Mouse (Mus musculus) heart, adult 18-20 months (tissue): ENCODE data around the gene Crhr2. TPM values are rescaled to one million over a fixed set of nuclear protein-coding genes. Genes with fewer than 3 reads are reported as not detected.
A peak's percentile ranks its signal among the peaks of the same experiment; 100 is the strongest.

Experiments used
- DNase-seq, 2 experiments: peaks; one replicate each; pipeline ENCODE4 v3.0.0; 2021 to 2022; ENCODE audit warnings: mixed read lengths in 1 of 2
- total RNA-seq, 2 experiments: library from RNA; stranded (reverse); gene quantifications; 2 replicates each; pipeline ENCODE4 v1.2.3; 2021

Gene Crhr2
- total RNA-seq, 2 experiments from 2014 or later = 19.9 to 20.1 TPM

DNA sequence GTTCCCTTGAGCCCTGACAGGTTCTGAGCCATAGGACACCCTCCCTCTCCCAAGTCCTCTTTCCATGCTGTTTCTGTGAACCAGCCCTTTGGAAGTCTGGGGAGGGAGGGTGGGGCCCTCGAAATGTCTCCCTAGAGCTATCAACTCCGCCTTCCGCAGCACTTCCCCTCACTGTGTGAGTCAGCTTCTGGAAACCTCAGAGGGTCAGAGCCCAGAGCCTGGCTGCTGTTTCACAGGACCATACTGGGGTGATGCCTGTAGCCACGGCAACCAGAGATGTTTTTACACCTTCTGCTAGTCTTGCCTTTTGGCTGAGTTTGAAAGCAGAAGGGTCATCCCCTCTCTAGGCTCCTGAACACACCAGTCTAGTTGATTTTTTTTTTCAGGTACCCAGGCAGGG, 9.8 kb downstream of the Crhr2 start:
- peak; percentile 42 to 72 for DNase-seq

DNA sequence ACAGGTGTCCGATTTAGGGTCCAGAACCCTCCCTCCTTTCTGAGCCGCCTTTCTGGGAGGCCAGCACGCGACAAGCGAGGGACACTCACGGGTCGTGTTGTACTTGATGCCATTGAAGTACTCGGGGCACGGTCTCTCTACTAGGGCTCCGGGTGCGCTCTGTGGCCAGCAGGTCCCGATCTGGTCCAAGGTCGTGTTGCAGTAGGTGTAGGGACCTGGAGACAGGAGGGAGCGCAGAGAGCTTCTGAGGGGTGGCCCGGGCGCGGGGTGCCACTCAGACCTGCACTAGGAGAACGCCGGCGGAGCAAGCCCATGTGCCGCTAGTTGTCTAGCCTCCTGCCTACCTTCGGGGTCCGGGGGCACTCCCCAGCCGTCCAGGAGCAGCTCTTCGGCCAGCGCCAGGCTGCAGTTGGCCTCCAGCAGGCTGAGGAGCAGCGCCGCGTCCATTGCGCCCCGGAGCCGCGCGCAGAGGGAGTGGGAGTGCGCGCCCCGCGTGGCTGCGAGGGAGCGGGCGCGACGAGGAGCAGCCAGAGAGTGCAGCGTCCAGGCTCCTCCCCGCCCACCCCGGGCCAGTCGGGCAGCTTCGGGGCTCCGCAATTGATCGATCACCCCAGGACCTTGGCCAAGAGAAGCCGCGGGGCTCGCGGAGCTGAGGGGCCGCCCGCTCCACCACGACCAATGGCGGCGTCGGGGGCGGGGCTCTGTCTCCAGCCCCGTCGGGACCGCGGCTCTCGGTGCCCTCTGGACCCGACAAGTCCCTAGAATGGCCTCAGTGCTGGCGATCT, 15.3 kb downstream of the Crhr2 start:
- peak; percentile 15 to 19 for DNase-seq

DNA sequence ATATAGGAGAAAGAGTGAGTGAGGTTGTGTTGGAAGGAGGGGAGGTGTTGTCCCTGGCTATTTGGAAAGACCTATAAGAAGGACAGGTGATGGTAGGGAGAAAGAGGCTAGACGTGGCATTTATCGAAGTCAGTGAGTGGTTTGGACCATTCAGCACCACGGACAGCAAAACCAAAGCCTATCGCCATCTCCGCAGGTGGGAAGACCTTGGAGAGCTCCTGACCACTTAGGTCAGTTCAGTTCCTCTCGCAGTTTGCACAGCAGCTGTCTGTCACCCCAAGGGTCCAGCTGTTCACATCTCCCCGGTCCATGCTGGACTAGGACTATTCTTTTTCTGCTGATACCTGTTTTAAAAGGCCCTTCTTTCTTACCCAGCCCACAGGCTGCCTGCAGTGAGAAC, 24.5 kb downstream of the Crhr2 start:
- DNase-seq = peak in 1 of 2 experiments; percentile 35

DNA sequence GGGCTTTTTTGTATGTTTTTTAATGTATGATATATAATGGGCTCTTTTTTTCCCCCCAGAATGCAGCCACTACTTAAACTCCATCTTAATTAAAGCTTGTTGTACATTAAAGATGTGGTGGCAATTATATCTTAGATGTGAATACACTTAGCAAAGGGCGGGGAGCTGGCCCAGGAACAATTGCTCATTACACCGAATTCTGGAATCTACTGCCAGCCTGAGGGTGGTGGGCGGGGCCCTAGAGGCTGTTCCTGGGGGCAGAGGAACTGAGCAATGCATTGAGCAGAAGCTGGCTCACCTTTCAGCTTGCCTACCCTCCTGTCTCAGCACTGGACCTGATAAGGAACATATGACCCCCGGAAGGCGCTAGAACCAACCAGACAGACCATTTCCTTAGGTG, 34.2 kb downstream of the Crhr2 start:
- no peak for DNase-seq

DNA sequence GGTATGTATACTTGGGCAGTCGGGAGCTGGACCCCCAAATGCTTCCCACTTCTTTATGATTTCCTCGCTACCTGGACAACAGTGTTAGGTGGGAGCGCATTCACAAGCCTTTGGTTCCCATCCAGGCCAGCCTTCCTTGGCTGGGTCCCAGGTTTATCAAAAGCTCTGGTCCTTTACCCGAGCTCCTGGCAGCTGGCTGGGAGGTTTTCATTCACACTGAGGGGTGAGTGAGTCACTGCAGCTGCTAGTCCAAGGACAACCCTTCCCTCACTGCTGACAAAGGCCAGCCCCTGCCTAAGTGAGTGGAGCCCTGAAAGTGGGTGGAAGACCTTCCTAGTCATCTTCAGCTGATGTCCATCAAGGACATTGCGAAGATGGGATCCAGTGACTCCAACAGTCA, 34.8 kb downstream of the Crhr2 start:
- DNase-seq = peak; percentile 12

DNA sequence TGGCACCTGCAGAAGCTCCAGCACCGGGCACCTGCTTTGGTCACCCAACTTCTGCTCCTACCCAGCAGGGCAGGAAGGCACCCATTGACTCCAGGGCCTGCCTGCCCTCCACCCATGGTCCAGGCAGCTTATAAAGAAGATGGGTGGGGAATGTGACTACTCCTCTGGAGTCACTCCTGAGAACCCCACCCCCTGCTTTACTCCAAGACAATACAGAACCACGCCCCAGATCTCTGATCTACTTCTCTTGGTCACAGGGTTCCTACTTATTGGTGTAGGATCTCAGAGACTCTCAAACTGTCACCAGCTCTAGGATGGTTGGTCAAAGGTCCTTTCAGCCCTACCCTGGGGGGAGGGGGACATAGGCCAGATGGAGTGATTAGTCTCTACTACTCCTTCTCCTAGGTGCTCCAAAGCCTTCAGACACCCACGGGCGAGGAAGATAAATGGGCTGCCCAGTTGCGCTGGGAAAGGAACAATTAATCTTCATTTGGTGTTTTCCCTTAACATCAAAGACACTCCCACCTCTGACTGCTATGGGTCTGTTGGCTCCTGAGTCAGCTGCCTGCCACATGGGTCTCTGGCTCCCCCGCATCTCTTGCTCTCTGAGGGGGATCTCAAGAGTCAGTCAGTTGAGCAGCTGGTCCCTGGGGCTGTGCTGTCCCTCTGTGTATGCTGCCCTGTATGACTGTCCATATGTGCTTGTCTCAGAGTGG, 39.2 kb downstream of the Crhr2 start:
- DNase-seq = no peak

DNA sequence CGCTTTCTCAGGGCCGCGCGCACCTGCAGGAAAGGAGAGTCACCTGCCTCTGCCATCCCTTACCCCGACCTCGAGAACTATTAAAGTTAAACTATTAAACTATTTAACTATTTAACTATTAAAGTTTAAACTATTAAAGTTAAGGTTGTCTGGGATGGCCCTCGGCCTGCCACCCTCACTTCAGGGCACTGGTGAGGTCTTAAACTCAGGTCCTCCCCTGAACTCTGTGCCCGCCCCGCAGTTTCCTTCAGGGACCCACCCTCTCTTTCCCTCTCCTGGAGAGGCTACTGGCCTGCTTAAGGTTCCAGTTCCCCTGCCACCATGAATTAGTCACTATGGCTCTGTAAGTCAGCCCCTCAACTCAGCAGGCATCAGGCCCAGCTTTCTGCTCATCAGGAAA, 41.4 kb downstream of the Crhr2 start:
- no peak for DNase-seq

DNA sequence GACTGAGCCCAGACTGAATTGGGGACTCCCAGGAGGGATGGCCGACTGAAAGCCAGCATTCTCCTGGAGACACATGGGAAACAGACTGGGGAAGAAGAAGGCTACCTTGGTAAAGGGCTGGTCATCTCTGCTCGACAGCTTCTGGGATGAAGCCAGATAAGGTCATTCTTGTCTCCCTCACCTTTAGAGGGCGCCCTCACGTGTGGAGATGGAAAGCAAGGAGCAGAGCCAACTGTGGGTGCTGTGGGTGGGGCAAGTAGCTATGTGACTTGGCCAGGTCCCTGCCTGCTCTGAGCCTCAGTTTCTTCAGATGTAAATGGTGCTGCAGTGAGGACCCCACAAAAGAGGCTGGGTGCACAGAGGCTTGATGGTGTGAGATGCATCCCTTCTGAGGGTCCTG, 42.2 kb downstream of the Crhr2 start:
- DNase-seq = peak; percentile 4 to 18

DNA sequence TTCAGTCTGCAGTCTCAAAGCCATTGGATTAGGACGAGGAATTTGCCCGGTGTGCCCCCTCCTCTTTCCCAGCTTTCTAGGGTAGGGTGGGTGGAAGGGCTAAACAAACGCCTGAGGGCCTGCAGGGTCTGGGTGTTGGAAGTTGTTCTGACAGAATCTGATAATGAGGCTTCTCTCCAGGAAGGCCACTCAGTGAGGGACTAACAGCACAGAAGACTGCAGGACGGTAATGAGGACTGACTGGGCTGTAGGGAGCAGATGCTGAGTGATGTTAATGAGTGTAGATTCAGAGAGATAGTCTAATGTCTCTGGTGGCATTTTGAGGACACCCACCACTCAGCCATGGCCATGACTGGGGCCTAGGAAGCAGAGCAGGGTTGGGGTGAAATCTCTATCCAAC, 45.5 kb downstream of the Crhr2 start:
- DNase-seq = no peak

DNA sequence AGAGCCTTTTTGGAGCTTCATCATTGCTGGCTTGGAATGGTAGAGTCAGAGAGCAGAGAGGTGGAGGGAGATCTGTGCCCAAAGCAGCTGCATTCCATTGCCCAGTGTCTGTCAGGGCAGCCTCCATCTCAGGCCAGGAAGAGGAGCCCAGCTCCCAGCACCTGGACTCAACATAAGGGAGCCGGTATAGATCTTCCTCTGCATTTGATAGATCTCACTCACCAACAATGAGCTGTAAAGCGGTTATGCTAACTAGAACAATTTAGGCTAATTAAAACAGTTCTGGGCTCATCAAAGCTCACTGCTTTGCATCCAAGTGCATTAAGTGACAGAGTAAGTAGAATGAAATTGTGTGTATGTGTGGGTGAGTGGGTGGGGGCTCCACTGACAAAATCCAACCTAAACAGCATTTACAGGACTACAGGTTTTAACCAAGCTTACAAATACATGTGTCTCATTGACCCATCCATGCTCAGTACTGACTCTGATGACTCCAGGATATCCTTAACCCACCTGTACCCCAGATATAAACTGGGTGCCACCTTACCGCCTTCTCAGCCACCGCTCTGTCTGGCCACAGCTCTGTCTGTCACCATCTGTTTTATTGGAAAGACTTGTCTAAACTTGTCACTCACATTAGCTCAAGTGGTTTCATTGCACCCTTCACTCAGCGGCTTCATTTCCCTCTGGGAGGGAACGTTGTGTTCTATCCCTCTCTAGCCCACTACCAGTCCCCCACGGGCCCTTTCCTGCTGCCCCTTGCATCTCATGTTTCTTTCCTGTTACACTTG, 50.4 kb downstream of the Crhr2 start:
- no peak for DNase-seq

DNA sequence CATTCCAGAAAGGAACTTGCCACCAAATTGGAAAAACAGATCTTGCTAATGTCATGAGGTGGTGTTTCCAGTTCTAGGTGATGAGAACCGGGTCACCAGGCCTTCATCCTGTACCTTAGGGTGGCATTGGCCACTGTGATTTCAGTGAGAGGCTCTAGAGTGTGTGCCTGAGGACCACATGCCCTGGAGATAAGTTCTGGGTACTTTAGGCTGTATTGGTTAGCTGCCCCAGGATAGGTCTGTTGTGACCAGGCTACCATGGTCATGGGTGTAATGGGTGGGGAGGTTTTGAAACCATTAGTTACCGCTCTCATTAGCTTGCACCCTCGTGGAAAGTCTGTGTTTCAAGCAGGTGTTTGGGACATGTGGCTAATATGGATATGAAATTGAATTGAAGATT, 51.4 kb downstream of the Crhr2 start:
- no peak for DNase-seq

DNA sequence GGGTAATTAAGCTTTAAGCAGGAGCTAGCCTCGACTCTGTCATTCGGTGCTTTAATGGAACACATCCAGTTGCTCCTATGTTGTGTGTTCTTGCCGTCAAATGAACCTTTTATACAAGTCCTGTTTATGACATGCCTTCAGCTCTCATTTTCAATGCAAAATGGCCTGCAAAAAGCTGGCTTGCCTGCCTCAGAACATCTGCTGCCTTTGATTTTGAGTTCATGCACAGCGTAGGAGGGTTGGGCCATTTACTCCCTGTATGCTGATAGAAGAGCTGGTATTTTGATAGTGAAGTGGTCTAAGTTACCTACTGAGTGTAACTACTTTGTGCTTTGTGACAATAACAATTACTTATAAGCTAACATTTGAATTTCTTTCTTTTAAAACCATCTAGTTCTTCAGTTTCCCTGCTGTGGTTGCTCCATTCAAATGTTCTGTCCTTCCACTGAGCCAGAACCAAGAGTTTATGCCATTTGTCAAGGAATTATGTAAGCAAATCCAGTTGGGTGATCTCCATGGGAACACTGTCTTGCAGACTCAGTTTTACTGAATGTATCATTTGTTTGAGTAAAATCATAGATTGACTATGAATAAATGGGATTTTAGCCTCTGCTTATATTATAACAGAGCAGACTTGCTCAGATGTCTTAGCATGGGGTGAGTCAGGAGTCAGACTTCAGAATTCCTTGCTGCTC, 56.1 kb downstream of the Crhr2 start:
- no peak for DNase-seq

DNA sequence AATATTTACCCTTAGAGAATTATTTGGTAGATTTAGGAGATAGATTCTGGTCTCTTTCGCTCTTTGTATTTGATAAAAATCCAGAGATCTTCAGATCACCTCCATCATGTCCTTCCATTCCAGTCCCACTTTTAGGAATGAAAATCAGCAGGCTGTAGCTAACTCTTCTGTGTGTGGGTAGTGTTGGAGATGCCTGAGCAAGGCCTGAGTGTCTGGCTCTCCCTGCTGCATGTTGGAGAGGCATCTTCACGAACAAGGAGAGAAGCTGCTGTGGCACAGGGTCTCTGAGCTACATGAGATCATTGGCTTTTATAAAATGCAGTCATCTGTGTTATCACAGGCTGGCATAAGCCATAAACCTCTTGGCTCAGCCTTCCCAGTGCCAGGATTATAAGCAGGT, 66.9 kb downstream of the Crhr2 start:
- no peak for DNase-seq

DNA sequence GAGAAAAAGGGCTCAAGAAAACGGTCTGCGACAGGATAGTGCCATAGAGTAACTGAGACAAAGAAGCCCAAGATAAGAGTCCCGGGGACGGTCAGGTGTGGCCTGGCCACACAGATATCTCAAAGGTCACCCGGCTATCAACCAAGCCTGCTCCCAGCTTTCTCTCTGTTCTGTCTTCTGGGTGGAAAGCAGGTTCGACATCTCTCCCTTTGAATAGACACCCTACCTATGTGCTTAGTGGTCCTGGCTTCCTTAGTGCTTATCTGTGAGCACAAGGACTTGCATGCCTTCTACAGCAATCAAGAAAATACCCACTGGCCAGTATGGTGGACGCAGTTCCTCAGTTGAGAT, 68.4 kb downstream of the Crhr2 start:
- no peak for DNase-seq

DNA sequence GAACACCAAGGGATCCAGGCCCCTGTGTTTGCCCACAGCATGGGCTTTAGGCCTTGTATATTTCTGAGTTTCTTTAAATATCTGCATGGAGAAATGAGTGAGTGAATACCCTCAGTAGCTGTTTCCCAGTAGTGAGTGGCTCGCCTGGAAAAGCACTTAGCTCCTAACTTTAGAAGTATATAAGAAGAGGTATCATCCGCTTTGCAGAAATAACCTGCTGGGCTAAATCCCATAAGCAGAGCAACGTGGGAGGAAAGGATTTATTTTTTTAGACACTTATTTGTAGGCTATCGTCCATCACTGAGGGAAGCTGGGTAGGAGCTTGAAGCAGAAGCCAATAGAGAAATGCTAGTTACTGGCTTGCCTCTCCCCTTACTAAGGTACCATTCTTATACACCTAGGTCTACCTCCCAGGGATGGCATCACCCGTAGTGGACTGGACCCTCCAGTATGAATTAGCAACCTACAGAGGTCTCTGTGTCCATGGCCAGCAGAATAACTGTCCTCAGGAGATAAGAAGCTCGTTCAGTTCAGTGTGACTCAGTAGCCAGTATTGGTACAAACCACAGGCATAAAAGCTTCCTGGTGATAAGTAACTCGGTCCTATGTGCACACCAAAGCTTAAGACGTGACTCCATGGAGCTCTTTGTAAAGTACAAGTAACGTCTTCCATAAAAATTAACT, 68.9 kb downstream of the Crhr2 start:
- no peak for DNase-seq

DNA sequence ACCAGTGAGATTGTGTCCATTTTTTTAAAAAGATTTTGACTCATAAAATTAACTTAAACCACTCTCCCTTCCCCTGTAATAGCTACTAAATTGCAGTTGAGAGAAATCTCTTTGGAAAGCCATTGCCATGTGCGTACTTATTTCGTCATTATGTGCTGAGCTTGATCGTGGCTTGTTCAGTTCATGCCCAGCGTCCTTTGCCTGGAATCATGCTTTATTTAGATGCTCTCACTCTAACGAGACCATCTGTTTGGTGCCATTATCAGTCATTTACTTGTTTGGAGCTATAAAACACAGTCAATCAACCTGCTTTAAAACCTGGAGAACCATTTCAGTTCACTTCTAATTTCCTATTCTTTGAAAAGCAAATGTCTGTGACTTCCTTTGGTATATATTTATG, 70.6 kb downstream of the Crhr2 start:
- DNase-seq = no peak

DNA sequence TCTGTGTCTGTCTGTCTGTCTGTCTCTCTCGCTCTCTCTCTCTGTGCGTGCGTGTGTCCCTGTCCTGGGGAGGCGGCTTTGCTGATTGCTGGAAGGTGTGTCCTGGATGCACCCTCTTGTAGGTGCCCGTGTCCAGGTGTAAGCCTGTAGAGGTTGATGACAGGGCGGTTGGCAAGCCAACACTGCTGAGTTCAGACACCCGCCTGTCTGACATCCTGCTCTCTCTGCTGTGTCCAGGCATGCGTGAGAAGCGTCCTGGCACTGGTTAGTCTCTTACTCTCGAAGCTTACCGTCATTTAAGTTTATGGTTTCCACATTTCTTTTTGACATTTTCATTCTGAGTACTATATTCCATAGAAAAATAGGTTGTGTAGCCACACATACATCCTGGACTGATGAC, 71.5 kb downstream of the Crhr2 start:
- no peak for DNase-seq

DNA sequence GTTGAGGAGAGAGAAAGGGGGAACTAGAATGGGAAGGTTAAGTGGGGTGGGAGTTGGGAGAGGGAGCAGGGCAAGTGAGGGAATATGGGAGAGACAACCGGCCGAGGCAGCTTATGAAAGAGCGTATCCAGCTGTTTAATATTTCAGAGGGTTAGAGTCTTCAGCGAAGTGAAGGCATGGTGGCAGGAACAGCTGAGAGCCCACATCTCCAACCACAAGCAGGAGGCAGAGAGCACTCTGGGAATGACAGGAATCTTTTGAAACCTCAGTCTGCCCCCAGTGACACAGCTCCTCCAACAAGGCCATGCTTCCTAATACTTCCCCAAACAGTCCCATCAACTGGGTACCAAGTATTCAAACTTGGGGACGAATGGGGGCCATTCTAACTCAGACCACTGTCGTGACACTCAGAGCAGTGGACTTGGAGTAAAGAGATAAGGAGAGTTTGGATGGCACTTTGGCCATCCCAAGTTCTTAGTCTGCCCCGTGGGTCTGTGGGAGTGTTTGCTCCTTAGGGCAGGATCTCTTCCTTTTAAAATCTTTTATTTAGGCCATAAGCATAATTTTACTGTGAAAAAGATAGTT, 72.5 kb downstream of the Crhr2 start:
- DNase-seq = no peak

DNA sequence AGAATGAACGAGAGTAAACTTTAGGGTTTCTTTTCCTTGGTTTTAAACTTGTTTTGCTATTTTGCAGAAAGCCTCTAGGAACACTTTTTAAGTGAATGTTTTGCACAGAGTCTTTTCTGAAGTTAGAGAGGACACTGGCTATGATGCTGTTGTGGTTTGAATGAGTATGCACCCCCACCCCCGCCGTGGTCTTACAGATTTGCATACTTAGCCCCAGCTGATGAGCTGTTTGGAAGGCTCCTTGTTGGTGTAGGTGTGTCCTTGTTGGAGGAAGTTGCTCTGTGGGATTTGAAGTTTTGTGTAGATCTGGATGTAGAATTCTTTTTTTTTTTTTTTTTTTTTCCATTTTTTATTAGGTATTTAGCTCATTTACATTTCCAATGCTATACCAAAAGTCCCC, 75.4 kb downstream of the Crhr2 start:
- DNase-seq = no peak

DNA sequence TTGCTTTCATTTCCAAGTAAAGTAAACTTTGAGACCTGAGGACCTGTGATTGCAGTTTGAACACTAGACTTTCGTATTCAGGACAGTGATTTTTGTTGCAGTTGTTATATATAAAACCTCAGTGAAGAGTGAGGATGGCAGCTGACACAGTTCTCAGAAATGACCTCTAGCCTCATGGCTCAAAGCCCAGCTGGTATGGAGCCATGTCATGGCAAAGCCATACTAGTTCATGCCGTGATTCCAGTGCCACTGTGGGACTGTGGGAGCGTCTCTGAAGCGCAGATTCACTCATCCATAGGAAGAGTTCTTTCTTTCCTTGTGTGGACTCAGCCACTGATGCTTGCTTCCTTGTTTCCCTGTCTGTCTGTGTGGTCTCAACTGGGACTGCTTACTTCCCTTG, 78.3 kb downstream of the Crhr2 start:
- DNase-seq = no peak

DNA sequence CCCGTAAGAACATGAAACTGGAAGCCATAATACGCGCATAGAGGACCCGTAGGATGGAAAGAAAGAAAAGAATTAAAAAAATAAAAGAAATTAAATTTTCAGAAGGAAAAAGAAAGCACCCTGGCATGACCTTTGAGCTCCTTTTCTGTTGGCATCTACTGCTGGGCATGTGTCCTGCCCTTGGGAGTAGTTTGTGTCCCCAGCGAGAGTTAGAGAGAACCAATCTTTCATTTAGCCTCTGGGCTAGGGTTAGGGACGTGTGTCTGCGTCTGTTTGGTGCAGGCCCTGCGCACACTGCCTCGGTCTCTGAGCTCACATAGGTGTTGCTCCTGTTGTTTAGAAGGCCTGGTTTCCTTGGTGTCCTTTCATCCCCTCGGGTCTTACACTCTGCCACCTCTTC, 83.6 kb downstream of the Crhr2 start:
- DNase-seq = no peak

DNA sequence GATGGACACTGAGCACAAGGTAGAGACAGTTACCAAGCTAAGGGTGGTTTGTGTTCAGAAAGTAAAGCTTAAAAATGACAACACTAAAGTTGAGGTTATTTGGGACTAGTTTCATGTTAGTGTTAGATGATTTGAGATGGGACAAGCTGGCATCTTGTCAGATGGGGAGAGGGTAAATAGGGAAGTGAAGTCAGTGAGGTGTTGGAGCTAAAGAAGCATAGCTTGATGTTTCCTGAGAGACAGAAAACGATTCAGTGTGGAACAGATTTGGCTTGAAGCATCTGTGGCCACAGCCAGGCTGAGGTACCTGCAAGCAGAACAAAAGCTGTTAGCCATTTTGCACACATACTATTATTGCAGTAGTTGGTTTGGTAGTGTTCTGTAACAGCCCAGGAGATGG, 87.5 kb downstream of the Crhr2 start:
- no peak for DNase-seq
